ENCODE assay signal across 17 mouse cellular contexts in the genomic region with DNA sequence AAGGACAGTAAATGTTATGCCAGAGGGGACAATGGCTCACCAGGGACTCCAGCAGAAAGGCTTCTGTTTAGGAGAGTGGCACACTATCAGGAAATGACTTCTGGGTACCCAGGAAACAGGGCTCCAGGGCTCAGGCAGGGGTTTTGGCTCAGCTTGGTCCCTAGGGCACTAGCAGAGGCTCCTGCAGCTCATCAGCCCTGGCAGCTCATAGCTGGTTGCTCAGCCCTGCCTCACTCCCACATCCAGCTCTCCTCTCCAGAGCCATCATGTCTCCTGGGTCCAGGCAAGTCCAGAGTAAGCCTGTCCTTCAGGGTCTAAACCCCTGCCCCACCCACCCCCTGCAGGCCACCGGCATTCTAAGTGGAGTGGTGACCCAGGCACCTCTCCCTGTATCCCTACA. TPM values are rescaled to one million over a fixed set of nuclear protein-coding genes. Genes with fewer than 3 reads are reported as not detected.
"Had no signal": no experiment of that assay in that cellular context is flagged by ENCODE, and none has a peak within 500 bp of the region (broad histone marks: within the 10 kb centered on the region; RNA-seq: fewer than 3 reads in every experiment).

No protein-coding gene starts in this region.

- H3K4me3 ChIP-seq: neural tube, embryonic 13.5 days; neural tube, embryonic 15.5 days; stomach, embryonic 15.5 days had no signal

- H3K4me1 ChIP-seq: neural tube, embryonic 13.5 days; neural tube, embryonic 15.5 days; stomach, embryonic 15.5 days had no signal

- H3K27me3 ChIP-seq: neural tube, embryonic 13.5 days; neural tube, embryonic 15.5 days had no signal

- H3K36me3 ChIP-seq: neural tube, embryonic 13.5 days; neural tube, embryonic 15.5 days; stomach, embryonic 15.5 days had no signal

- H3K9me3 ChIP-seq: neural tube, embryonic 13.5 days; neural tube, embryonic 15.5 days; stomach, embryonic 15.5 days had no signal

- H3K4me2 ChIP-seq: neural tube, embryonic 13.5 days; neural tube, embryonic 15.5 days; stomach, embryonic 15.5 days had no signal

- H3K27ac ChIP-seq: neural tube, embryonic 13.5 days; neural tube, embryonic 15.5 days; stomach, embryonic 15.5 days; stomach, postnatal 0 days had no signal

- DNase-seq: retina, postnatal 1 day; right cerebral cortex, adult 18-20 months; right cerebral cortex, postnatal 14 days; right cerebral cortex, postnatal 25 days; right cerebral cortex, postnatal 4 days; spleen, adult 18-20 months; thymus, adult 18-20 months; thymus, adult 2 months; thymus, postnatal 14 days; thymus, postnatal 25 days; thymus, postnatal 36 days; thymus, postnatal 4 days had no signal

RNA-seq across cellular contexts. Expression of a gene that starts 28.1 kb away (rescaled TPM):
- total RNA-seq: neutrophil, adult 5-6 weeks had no signal
